Mouse (Mus musculus) cortical plate, adult 2 months (tissue): ENCODE data around the gene Lcat.

Experiments used
- CTCF ChIP-seq: fragments of 200-500 bp; IDR thresholded peaks from 2 replicates; pipeline ENCODE4 v1.5.1; 2011; ENCODE audit warnings: mild to moderate bottlenecking, control low read depth, low read length; ENCODE audit not compliant: insufficient read depth; ENCODE audit errors: extremely low read depth
- POLR2A ChIP-seq: fragments of 200-500 bp; IDR thresholded peaks from 2 replicates; pipeline ENCODE4 v1.6.1; 2011; ENCODE audit warnings: mild to moderate bottlenecking, low read length, control low read depth; ENCODE audit not compliant: insufficient read depth; ENCODE audit errors: extremely low read depth

DNA sequence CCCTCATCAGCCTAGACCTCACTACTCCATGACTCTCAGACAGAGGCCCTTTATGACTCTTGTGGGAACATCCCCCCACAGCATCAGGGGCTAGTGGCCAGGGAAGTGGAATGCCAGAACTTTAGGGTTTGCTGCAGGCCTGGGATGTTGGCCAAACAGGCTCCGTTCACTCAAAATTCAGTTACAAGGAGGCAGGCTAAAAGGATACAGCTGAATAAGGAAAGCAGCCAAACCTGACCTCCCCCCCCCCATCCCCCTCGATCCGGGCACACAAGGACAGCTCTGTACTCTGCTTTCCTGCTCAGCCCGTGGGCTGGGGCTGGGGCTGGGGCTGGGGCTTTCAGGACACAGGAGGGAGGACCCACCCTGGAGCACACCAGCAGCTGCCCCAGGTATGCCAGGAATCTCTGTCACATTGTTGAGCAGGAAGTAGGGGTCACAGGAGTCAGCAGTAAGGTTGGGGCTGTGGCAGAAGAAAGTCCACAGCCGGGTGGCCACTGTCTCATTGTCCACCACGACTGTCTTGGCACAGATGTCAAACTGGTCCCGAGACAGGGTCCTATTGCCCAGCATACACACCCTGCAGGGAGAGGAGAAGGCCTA lies 8.0 kb upstream of the Lcat start:
- TF ChIP-seq POLR2A (no peak), CTCF (no peak)
